Mouse (Mus musculus): ENCODE data around the gene Zcchc7.
A peak's percentile ranks its signal among the peaks of the same experiment; 100 is the strongest.
"Not testable (repeated sequence)": the region's sequence is repeated elsewhere in the genome, so short reads cannot be mapped to it uniquely, and the experiment has no call there.

Gene Zcchc7

GRCm38 (mm10) chr4:44755553-44756133 is at the start of gene Zcchc7:
Gene Zcchc7, plus strand, starts transcription at chr4:44755877.
- DNase-seq: no peak

- no peak for DNase-seq
Observed at GRCm38 (mm10) chr4:44705967-44706366, 49.7 kb upstream of the Zcchc7 start.

- no peak for DNase-seq
Observed at GRCm38 (mm10) chr4:44706865-44707264, 48.8 kb upstream of the Zcchc7 start.

GRCm38 (mm10) chr4:44708311-44708710 is 47.4 kb upstream of the Zcchc7 start:
- DNase-seq: no peak

- DNase-seq: no peak
Observed at GRCm38 (mm10) chr4:44709091-44709695, 46.5 kb upstream of the Zcchc7 start.

GRCm38 (mm10) chr4:44709740-44710700 is 45.7 kb upstream of the Zcchc7 start, which contains the start of gene Pax5:
Gene Pax5, minus strand, starts transcription at chr4:44710487.
- no peak for DNase-seq

- no peak for DNase-seq
Observed at GRCm38 (mm10) chr4:44710701-44711097, 45.0 kb upstream of the Zcchc7 start.

GRCm38 (mm10) chr4:44711136-44711900 is 44.4 kb upstream of the Zcchc7 start:
- no peak for DNase-seq

GRCm38 (mm10) chr4:44712051-44712700 is 43.5 kb upstream of the Zcchc7 start:
- DNase-seq: peak; percentile 32

- no peak for DNase-seq
Observed at GRCm38 (mm10) chr4:44712786-44713553, 42.7 kb upstream of the Zcchc7 start.

GRCm38 (mm10) chr4:44713554-44714051 is 42.1 kb upstream of the Zcchc7 start:
- DNase-seq: no peak

GRCm38 (mm10) chr4:44714111-44714621 is 41.5 kb upstream of the Zcchc7 start:
- DNase-seq: no peak

- DNase-seq: no peak
Observed at GRCm38 (mm10) chr4:44715621-44716160, 40.0 kb upstream of the Zcchc7 start.

GRCm38 (mm10) chr4:44716391-44716790 is 39.3 kb upstream of the Zcchc7 start:
- no peak for DNase-seq

- no peak for DNase-seq
Observed at GRCm38 (mm10) chr4:44717676-44718075, 38.0 kb upstream of the Zcchc7 start.

- DNase-seq: no peak
Observed at GRCm38 (mm10) chr4:44720046-44720445, 35.6 kb upstream of the Zcchc7 start.

- DNase-seq: no peak
Observed at GRCm38 (mm10) chr4:44721237-44721636, 34.4 kb upstream of the Zcchc7 start.

- peak; percentile 10 for DNase-seq
Observed at GRCm38 (mm10) chr4:44740471-44740870, 15.2 kb upstream of the Zcchc7 start.

- DNase-seq: peak; percentile 95
Observed at GRCm38 (mm10) chr4:44756134-44756951, 666 bp downstream of the Zcchc7 start.

GRCm38 (mm10) chr4:44757131-44757530 is 1.5 kb downstream of the Zcchc7 start:
- DNase-seq: not testable (repeated sequence)

All from kidney, postnatal 10 days (tissue).